Mouse (Mus musculus): ENCODE results near the gene Ppp6r1.

Ppp6r1 gene

DNA sequence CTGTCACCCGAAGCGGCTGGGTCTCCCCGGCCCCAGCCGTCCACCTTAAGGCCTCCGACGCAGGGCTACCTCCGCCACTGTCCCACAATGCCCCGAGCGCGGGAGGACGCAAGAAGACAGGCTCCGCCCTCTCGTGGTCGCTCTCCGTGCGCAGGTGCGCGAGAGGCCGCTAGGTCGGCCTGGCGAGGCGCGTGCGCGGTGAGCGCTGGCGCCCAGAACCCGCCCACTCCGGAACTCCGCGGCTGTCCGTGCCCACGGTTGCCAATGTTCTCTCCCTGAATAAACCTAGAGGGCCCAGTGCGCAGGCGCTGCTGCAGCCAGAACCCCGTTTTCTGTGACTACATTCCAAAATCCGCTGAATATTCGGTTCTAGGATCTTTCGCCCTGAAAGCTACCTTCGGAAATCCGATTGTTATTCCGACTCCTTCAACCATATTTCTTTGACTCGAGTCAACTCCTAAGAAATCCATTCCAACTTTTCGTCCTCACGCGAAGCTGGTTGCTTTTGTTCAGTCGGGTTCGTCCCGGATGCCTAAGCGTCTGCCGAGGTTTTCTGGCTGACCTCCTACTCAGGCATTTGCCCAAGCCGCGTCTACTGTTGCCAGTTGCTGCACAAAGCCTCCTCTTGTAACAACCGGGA lies at the start of gene Ppp6r1:
Ppp6r1 (minus strand) TSS at position 108 of the 640 bp plus-strand sequence.
- peak; percentile 95 for DNase-seq (ENCODE audit: low read depth, low spot score)

- no peak for DNase-seq (ENCODE audit: low read depth, low spot score)
These were observed 46.3 kb upstream of the Ppp6r1 start for GRCm38 (mm10) chr7:4705098-4705497.

- DNase-seq (ENCODE audit: low read depth, low spot score) = no peak
These were observed 44.4 kb upstream of the Ppp6r1 start for GRCm38 (mm10) chr7:4703195-4703594.

GRCm38 (mm10) chr7:4702334-4702733 lies 43.5 kb upstream of the Ppp6r1 start:
- no peak for DNase-seq (ENCODE audit: low read depth, low spot score)

GRCm38 (mm10) chr7:4693004-4693403 lies 34.2 kb upstream of the Ppp6r1 start:
- DNase-seq (ENCODE audit: low read depth, low spot score) = no peak

GRCm38 (mm10) chr7:4690951-4691653 lies 32.3 kb upstream of the Ppp6r1 start:
- DNase-seq (ENCODE audit: low read depth, low spot score) = no peak

- DNase-seq (ENCODE audit: low read depth, low spot score) = no peak
These were observed 31.6 kb upstream of the Ppp6r1 start, which contains the start of gene Brsk1 for GRCm38 (mm10) chr7:4690387-4690786. Gene Brsk1, plus strand, starts transcription at chr7:4690604.

GRCm38 (mm10) chr7:4684632-4685417 lies 26.0 kb upstream of the Ppp6r1 start, which contains the start of gene Hspbp1:
Gene Hspbp1, minus strand, starts transcription at chr7:4685068.
- DNase-seq (ENCODE audit: low read depth, low spot score) = peak; percentile 94

- DNase-seq (ENCODE audit: low read depth, low spot score) = no peak
These were observed 25.4 kb upstream of the Ppp6r1 start for GRCm38 (mm10) chr7:4684203-4684602.

DNA sequence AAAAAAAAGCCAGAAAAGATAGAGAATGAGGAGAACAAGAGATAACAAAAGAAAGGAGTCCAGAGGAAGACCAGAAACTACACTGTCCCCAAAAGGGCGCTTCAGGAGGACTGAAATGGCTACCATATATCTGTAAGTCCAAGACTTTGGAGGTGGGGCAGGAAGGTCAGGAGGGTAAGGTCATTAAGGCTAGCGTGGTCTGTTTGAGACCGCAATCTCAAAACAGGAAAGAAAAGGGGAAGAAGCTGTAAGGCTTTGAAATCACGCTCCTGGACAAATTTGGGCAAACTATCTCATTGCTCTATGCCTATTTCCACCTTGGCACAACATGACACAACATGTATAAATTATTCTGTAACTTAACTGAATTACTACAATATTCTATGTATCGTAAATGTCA lies 24.5 kb upstream of the Ppp6r1 start:
- no peak for DNase-seq (ENCODE audit: low read depth, low spot score)

DNA sequence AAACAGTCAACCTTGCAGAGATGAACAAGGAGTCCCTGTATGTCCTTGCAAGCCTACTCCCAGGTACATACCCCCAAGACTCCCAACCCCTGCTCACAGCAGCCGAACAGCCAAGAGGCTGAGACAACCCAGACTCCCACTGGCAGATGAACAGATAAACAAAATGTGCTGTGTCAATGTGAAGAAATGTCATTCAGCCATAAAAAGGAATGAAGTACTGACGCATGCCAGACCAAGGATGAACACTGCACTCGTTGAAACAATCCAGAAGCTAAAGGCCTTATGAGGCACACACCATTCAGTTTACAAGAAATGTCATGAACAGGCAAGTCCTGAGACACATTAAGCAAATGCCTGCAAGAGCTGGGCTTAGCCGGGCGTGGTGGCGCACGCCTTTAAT lies 16.4 kb upstream of the Ppp6r1 start:
- DNase-seq (ENCODE audit: low read depth, low spot score) = no peak

DNA sequence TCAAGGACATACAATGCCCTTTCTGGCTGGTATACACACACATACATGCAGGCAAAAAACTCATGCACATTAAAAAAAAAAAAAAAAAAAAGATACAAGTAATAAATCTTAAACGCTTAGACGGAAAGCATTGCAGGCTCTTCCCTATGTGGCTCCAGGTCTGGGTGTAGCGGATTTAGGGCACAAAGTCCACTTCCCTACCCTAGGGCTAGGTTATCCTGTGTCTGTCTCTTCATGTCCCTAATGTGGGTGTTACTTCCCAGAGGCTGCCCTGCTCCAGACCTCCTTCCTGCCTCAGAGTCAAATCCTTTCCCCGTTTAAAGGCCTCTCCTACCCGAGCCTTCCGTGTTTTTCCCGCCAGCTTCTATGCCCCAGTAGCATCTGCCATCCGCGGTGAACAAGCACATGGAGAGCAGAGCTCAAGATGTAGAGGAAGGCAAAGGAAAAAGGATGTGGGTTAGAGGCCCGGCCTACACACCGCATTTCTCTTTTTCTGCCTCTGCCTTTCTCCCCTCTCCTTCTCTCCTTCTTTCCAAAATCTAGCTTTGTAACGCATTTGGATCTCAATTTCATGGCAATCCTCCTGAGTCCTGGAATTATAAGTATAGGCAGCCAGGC lies 15.4 kb upstream of the Ppp6r1 start:
- DNase-seq (ENCODE audit: low read depth, low spot score) = no peak

GRCm38 (mm10) chr7:4671956-4672355 lies 13.1 kb upstream of the Ppp6r1 start:
- no peak for DNase-seq (ENCODE audit: low read depth, low spot score)

DNA sequence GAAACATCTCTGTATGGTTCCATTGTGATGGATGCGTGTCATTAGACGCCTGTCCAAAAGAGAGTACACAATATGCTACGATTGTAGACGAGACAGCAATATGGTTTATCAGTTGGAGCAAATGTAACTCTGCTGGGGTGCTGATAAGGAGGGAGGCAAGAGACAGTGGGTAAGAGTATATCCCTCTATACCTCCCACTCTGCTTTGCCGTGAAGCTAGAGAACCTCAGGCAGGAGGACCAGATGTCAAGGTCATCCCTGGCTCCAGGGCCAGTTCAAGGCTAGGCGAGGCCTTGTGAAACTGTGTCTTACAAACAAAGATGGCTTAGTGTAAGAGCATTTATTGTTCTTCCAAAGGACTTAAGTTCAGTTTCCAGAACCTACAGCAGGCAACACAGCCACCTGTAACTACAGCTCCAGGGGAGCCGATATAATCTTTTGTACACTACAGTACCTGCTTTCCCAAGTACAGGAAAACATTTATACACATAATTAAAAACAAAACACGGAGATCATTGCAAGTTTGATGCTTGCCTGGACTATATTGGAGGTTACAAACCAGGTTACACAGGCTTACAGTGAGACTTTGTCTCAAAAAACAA lies 11.9 kb upstream of the Ppp6r1 start:
- peak; percentile 59 for DNase-seq (ENCODE audit: low read depth, low spot score)

DNA sequence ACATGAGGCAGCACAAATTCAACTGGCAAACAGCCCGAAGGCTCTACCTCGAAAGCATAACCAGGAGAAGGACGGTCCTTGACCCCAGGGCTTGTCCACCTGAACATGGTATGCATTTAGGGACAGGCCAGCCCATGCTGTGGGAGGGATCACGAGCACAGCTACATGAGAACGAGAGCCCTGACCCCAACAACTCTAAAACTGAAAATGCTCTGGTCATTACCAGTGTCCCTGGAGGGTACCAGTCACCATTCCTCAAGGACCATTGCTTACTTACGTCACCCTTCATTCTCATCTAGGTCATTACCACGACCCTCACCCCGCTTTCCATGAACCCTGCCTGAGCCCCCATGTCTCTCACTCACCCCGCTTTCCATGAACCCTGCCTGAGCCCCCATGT lies 10.3 kb upstream of the Ppp6r1 start:
- no peak for DNase-seq (ENCODE audit: low read depth, low spot score)

DNA sequence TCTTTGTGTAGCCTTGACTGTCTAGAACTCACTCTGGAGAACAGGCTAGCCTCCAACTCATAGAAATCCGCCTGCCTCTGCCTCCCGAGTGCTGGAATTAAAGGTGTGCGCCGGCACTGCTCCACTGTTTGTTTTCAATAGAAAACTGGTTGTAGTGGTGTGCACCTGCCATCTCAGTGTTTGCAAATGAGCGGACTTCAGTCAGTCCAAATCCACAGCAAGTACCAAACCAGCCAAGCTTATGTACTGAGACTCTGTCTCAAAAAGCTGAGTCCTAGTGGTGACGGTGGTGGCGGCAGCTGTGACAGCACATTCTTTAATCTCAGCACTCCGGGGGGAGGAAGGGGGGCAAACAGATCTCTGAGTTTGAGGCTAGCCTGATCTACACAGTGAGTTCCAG lies 9.7 kb upstream of the Ppp6r1 start:
- DNase-seq (ENCODE audit: low read depth, low spot score) = no peak

- no peak for DNase-seq (ENCODE audit: low read depth, low spot score)
These were observed 8.1 kb upstream of the Ppp6r1 start for GRCm38 (mm10) chr7:4666871-4667270.

DNA sequence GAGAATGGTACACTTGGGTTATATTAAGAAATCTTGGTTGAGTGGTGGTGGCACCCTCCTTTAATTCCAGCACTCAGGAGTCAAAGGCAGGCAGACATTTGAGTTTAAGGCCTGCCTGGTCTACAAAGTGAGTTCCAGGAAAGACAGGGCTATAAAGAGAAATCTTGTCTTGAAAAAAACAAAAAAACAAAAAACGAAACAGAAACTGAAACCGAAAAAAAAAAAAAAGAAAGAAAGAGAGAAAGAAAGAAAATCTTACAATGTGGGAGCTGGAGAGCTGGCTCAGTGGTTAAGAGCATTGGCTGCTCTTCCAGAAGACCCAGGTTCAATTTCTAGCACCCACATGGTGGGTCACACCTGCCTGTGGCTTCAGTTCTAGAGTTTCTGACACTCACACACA lies 4.9 kb upstream of the Ppp6r1 start:
- no peak for DNase-seq (ENCODE audit: low read depth, low spot score)

DNA sequence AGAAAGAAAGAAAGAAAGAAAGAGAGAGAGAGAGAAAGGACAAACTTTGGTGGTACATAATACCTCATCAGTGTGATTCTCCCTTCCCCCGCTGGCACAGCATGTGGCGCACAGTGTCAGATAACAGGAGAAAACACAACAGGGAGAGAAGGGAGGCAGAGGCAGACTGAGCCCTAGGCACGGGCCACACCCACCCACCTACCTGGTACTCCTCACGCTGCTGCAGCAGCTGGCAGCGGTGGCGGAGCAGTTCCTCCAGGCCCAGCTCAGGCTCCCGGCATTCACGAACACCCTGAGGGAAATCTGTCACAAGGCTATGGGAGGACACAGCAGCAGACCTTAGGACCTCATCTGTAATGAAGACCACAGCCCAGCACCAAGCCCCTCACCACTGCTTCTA lies 4.4 kb upstream of the Ppp6r1 start:
- no peak for DNase-seq (ENCODE audit: low read depth, low spot score)

GRCm38 (mm10) chr7:4659911-4660443 lies 1.2 kb upstream of the Ppp6r1 start:
- no peak for DNase-seq (ENCODE audit: low read depth, low spot score)
